Mouse (Mus musculus) forebrain, embryonic 15.5 days (tissue): ENCODE data around the gene Fmnl2. TPM values are rescaled to one million over a fixed set of nuclear protein-coding genes. Genes with fewer than 3 reads are reported as not detected.

Experiments used
- ATAC-seq: fragments of 200-750 bp; cut with Nextera tagmentation; replicated peaks from 2 replicates; pipeline ENCODE4 v1.8.0; 2017; ENCODE audit warnings: mild to moderate bottlenecking, moderate TSS enrichment, moderate library complexity
- H3K27ac ChIP-seq: fragments of 300-500 bp; sonication (generic); replicated peaks from 2 replicates; pipeline ENCODE4 v1.5.1; 2015; ENCODE audit warnings: mild to moderate bottlenecking, inconsistent platforms
- H3K27me3 ChIP-seq: fragments of 300-500 bp; sonication (generic); 2 replicates; pipeline ENCODE4 v1.6.1; 2015; ENCODE audit warnings: inconsistent platforms
- H3K36me3 ChIP-seq: fragments of 300-500 bp; sonication (generic); 2 replicates; pipeline ENCODE4 v1.6.1; 2015; ENCODE audit warnings: mild to moderate bottlenecking, inconsistent platforms
- H3K4me1 ChIP-seq: fragments of 300-500 bp; sonication (generic); 2 replicates; pipeline ENCODE4 v1.6.1; 2015; ENCODE audit warnings: inconsistent platforms
- H3K4me2 ChIP-seq: fragments of 300-500 bp; sonication (generic); replicated peaks from 2 replicates; pipeline ENCODE4 v1.6.1; 2015; ENCODE audit warnings: mild to moderate bottlenecking, inconsistent platforms
- H3K4me3 ChIP-seq: fragments of 300-500 bp; sonication (generic); 2 replicates; pipeline ENCODE4 v1.5.1; 2015; ENCODE audit warnings: mild to moderate bottlenecking, inconsistent platforms
- H3K9ac ChIP-seq: fragments of 300-500 bp; sonication (generic); replicated peaks from 2 replicates; pipeline ENCODE4 v1.6.1; 2015; ENCODE audit warnings: mild to moderate bottlenecking, inconsistent platforms
- H3K9me3 ChIP-seq: fragments of 300-500 bp; sonication (generic); 2 replicates; pipeline ENCODE4 v1.6.1; 2016; ENCODE audit warnings: inconsistent platforms
- WGBS: fragments of 180-500 bp; shearing (Covaris S2); methylation state at CpG from one replicate; pipeline ENCODE4 v1.1.7; 2015; ENCODE audit warnings: mixed read lengths; 5-methylcytosine and 5-hydroxymethylcytosine counted together
- polyA plus RNA-seq: library from polyadenylated mRNA; unstranded; fragments of >200 nt; fragmentation: Nextera tagmentation; extraction: Ambion mirVana; gene quantifications from 2 replicates; pipeline ENCODE4 v1.2.1, GENCODE M21; 2015

The Fmnl2 gene
- polyA plus RNA-seq, 1 experiment from 2014 or later = 18.6 TPM

GRCm38 (mm10) chr2:53106472-53106871, 248.8 kb downstream of the Fmnl2 start:
- Histone ChIP-seq H3K4me1 (no peaks in the 10 kb centered on the region), H3K4me3 (no peak overlapping the region), H3K9me3 (no peaks in the 10 kb centered on the region), H3K9ac (no peak overlapping the region), H3K4me2 (no peak overlapping the region), H3K36me3 (peaks cover 40% of the 10 kb centered on the region), H3K27ac (peak overlapping the region; percentile 55), H3K27me3 (no peaks in the 10 kb centered on the region)
- ATAC-seq = 0 out of 2 replicates have a peak, but pooled peaks have one; percentile 21
- WGBS = 74% methylated on average over 8 of the region's 8 CpGs

DNA sequence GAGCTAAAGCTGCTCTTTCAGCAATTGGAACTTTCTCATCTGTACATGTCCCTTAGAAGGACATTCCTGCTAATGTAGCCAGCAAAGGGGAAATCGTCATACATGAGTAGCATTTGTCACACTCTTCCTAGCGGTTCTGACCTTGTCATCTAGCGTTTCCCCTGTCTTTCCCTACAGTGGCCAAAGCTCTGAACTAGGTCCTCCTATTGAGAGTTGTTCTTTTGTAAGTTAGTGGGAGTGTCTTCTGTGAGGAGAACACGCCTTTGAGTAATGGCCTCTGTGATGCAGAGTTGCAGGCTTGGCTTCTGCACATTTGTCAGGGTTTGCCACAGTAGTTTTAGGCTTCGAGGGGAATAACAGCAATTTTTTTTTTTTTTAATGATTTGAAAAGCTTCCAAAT, 250.9 kb downstream of the Fmnl2 start:
- Histone ChIP-seq H3K27ac (no peak overlapping the region), H3K4me2 (no peak overlapping the region), H3K4me1 (no peaks in the 10 kb centered on the region), H3K9ac (no peak overlapping the region), H3K9me3 (no peaks in the 10 kb centered on the region), H3K4me3 (no peak overlapping the region), H3K36me3 (peaks cover 40% of the 10 kb centered on the region), H3K27me3 (no peaks in the 10 kb centered on the region)
- ATAC-seq = no peak
- 83% methylated on average over 5 of the region's 5 CpGs for WGBS

GRCm38 (mm10) chr2:53121797-53122196, 264.1 kb downstream of the Fmnl2 start:
- H3K4me1 ChIP-seq = no peaks in the 10 kb centered on the region
- no peak overlapping the region for H3K4me3 ChIP-seq
- H3K9me3 ChIP-seq = no peaks in the 10 kb centered on the region
- 74% methylated on average over 5 of the region's 5 CpGs for WGBS
- no peak overlapping the region for H3K4me2 ChIP-seq
- H3K27me3 ChIP-seq = no peaks in the 10 kb centered on the region
- no peak overlapping the region for H3K9ac ChIP-seq
- H3K27ac ChIP-seq = no peak overlapping the region
- ATAC-seq = peak; percentile 52
- H3K36me3 ChIP-seq = peaks cover 65% of the 10 kb centered on the region

- no peaks in the 10 kb centered on the region for H3K27me3 ChIP-seq
- H3K4me1 ChIP-seq = no peaks in the 10 kb centered on the region
- H3K4me2 ChIP-seq = no peak overlapping the region
- no peak for ATAC-seq
- WGBS = 91% methylated on average over 3 of the region's 3 CpGs
- H3K9me3 ChIP-seq = no peaks in the 10 kb centered on the region
- H3K9ac ChIP-seq = no peak overlapping the region
- H3K27ac ChIP-seq = no peak overlapping the region
- H3K4me3 ChIP-seq = no peak overlapping the region
- H3K36me3 ChIP-seq = peaks cover 53% of the 10 kb centered on the region
Observed at GRCm38 (mm10) chr2:53125998-53126397, 268.3 kb downstream of the Fmnl2 start.

GRCm38 (mm10) chr2:53129070-53129469, 271.4 kb downstream of the Fmnl2 start:
- H3K4me3 ChIP-seq = no peak overlapping the region
- peaks cover 56% of the 10 kb centered on the region for H3K36me3 ChIP-seq
- H3K9ac ChIP-seq = no peak overlapping the region
- no peak overlapping the region for H3K4me2 ChIP-seq
- no peaks in the 10 kb centered on the region for H3K9me3 ChIP-seq
- WGBS = 83% methylated on average over 6 of the region's 6 CpGs
- no peak overlapping the region for H3K27ac ChIP-seq
- H3K27me3 ChIP-seq = no peaks in the 10 kb centered on the region
- no peaks in the 10 kb centered on the region for H3K4me1 ChIP-seq
- no peak for ATAC-seq

DNA sequence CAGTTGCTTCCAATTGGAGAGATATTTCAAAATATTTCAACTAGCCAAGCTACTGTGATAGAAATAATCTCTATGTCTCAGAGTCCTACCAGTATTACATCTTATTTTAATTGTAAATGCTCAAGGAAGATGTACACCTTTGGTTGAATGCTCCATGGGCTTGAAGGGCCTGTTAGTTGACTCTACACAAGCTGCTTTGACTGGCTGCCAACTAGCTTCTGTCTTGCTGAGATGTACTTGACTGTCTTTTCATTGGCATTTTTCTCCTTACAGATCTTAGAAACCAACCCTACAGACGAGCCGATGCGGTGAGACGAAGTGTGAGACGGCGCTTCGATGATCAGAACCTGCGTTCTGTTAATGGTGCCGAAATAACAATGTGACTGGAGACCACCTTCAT, 273.9 kb downstream of the Fmnl2 start:
- Histone ChIP-seq H3K4me3 (no peak overlapping the region), H3K4me2 (no peak overlapping the region), H3K4me1 (no peaks in the 10 kb centered on the region), H3K9me3 (no peaks in the 10 kb centered on the region), H3K27me3 (no peaks in the 10 kb centered on the region), H3K27ac (no peak overlapping the region), H3K9ac (no peak overlapping the region), H3K36me3 (peaks cover 50% of the 10 kb centered on the region)
- WGBS = 87% methylated on average over 9 of the region's 9 CpGs
- ATAC-seq = no peak

GRCm38 (mm10) chr2:53146852-53147251, 289.2 kb downstream of the Fmnl2 start:
- Histone ChIP-seq H3K27me3 (no peaks in the 10 kb centered on the region), H3K27ac (no peak overlapping the region), H3K9ac (no peak overlapping the region), H3K4me1 (no peaks in the 10 kb centered on the region), H3K4me2 (no peak overlapping the region), H3K9me3 (no peaks in the 10 kb centered on the region), H3K4me3 (no peak overlapping the region), H3K36me3 (peaks cover 49% of the 10 kb centered on the region)
- no peak for ATAC-seq

DNA sequence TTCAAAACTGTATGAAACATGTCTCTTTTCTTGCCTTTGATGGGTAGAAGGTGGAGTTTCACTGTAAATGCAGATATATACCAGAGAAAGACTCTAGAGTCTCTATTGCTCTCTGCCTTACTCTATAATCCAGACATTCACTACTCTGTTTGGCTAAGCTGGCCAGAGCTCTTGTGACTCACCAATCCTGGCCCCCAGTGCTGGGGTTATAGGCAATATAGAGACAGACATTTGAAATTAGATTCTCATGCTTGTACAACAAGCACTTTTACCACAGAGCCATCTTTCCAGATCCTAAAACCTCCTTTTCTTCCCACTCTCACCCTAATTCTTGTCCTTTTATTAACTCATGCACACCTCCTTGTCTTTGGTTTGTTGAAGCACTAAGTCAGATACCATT, 316.3 kb downstream of the Fmnl2 start:
- Histone ChIP-seq H3K36me3 (peaks cover 31% of the 10 kb centered on the region), H3K27ac (no peak overlapping the region), H3K9ac (no peak overlapping the region), H3K4me3 (no peak overlapping the region), H3K4me1 (no peaks in the 10 kb centered on the region), H3K27me3 (no peaks in the 10 kb centered on the region), H3K9me3 (no peaks in the 10 kb centered on the region), H3K4me2 (no peak overlapping the region)
- ATAC-seq = no peak

DNA sequence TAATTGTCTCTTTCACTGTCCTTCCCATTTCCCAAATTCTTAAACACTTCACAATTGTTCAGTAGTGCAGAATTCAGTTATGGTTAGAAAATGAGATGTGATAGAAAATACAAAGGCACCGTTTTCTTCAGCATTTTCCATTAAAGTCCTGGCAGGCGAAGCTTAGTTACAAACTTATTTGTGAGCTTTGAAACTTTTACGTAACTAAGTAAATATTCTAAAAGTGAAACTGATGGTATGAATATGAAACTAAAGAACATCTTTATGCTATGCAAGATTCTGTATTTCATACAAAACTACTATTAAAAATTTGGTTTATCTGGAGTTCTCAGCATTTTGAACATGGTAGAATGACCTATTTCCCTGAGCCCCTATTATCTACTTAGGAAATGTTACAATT, 321.3 kb downstream of the Fmnl2 start:
- WGBS = 84% methylated on average over 3 of the region's 3 CpGs
- H3K4me3 ChIP-seq = no peak overlapping the region
- H3K27me3 ChIP-seq = no peaks in the 10 kb centered on the region
- no peak overlapping the region for H3K9ac ChIP-seq
- peaks cover 22% of the 10 kb centered on the region for H3K36me3 ChIP-seq
- no peak overlapping the region for H3K27ac ChIP-seq
- no peak overlapping the region for H3K4me2 ChIP-seq
- no peak for ATAC-seq
- H3K4me1 ChIP-seq = no peaks in the 10 kb centered on the region
- H3K9me3 ChIP-seq = no peaks in the 10 kb centered on the region

DNA sequence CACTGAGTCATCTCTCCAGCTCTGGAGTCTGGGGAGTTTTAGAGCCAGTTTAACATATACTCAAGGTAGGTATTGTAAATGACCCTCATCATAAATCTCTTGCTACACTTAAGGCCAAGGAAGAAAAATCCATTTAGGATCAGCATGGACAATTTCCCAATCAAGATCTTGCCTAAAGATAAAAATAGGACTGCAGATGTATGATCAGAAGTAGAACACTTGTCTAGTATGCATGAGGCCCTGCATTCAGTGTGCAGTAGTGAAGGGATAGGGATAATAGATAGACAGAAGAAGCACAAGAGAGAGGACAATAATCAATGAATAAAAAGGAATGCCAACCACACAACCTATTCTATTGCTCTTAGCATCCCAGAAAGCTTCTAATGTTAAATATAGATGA, 322.2 kb downstream of the Fmnl2 start:
- no peak overlapping the region for H3K9ac ChIP-seq
- H3K27ac ChIP-seq = no peak overlapping the region
- H3K4me2 ChIP-seq = no peak overlapping the region
- H3K4me3 ChIP-seq = no peak overlapping the region
- H3K9me3 ChIP-seq = no peaks in the 10 kb centered on the region
- H3K27me3 ChIP-seq = no peaks in the 10 kb centered on the region
- ATAC-seq = no peak
- H3K36me3 ChIP-seq = peaks cover 13% of the 10 kb centered on the region
- no peaks in the 10 kb centered on the region for H3K4me1 ChIP-seq

Other genes with a start within 250 kb of the Fmnl2 start
- 12.5 and 12.7 TPM in 2 replicates for gene Cacnb4, start 181.0 kb upstream of the Fmnl2 start, polyA plus RNA-seq
- gene Stam2, start 115.6 kb upstream of the Fmnl2 start, polyA plus RNA-seq = 45.6 and 46.5 TPM in 2 replicates